Mouse (Mus musculus): ENCODE results near the gene Dusp8. TPM values are rescaled to one million over a fixed set of nuclear protein-coding genes. Genes with fewer than 3 reads are reported as not detected.

Gene Dusp8
- polyA plus RNA-seq, 1 experiment from 2014 or later, result 0.48 TPM

DNA sequence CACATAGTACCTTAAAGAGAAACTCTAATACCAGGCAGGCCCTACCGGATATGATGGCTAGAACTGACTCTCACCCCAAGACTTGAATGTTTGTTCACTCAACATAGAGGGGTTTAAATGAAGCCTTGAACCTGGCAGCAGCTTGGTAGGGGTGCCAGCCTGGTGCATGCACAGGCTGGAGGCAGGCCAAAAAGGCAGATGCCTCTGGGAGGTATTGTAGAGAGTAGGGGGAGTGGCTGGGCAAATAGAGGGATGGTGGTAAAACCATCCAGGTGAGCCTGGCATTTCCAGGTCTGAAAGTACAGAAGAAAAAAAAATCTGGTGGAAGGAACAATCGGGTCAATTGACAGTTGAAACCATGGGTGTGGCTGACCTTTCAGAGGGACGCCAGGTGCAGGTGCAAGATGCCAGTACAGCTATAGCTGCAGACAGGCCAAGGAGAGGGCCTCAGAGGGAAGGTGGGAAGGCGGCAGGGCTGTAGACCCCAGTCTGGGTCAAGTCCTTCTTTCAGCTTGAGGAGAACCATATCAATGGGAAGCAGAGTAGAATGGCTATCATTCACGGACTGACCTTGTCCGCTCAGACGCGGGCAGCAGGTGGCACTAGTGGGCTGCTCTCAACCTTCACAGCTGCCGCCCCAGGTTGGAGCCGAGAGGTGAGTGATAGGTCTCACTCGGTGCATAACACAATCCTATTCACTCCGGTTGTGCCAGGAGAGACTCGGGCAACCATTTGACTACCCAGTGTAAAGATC lies 25.0 kb downstream of the Dusp8 start:
- Histone ChIP-seq H3K27me3 (ENCODE audit: control insufficient read depth, insufficient read depth, low read length) (no peaks in the 10 kb centered on the region), H3K4me2 (ENCODE audit: low read depth, severe bottlenecking) (no peak overlapping the region), H3K9ac (ENCODE audit: low read length) (no peak overlapping the region), H3K27ac (replicated peaks; ENCODE audit: low read depth, low read length) (no peak overlapping the region), H3K4me1 (ENCODE audit: control insufficient read depth, insufficient read depth, low read length) (no peaks in the 10 kb centered on the region), H3K36me3 (ENCODE audit: control insufficient read depth, insufficient read depth, low read length) (no peaks in the 10 kb centered on the region), H3K4me3 (ENCODE audit: low read depth, low read length) (no peak overlapping the region), H3K9me3 (ENCODE audit: control insufficient read depth, low read length) (no peaks in the 10 kb centered on the region)
- DNase-seq (ENCODE audit: low spot score), result peak; percentile 79
- WGBS, result 16% methylated on average over 13 of the region's 13 CpGs
- ATAC-seq (ENCODE audit: insufficient number of reproducible peaks, low FRiP score, low TSS enrichment, low read depth), result no peak

- H3K27ac ChIP-seq (replicated peaks; ENCODE audit: low read depth, low read length), result no peak overlapping the region
- DNase-seq (ENCODE audit: low spot score), result no peak
- no peaks in the 10 kb centered on the region for H3K36me3 ChIP-seq (ENCODE audit: control insufficient read depth, insufficient read depth, low read length)
- no peak overlapping the region for H3K4me3 ChIP-seq (ENCODE audit: low read depth, low read length)
- no peaks in the 10 kb centered on the region for H3K9me3 ChIP-seq (ENCODE audit: control insufficient read depth, low read length)
- H3K9ac ChIP-seq (ENCODE audit: low read length), result no peak overlapping the region
- 70% methylated on average over 4 of the region's 4 CpGs for WGBS
- no peak for ATAC-seq (ENCODE audit: insufficient number of reproducible peaks, low FRiP score, low TSS enrichment, low read depth)
- no peak overlapping the region for H3K4me2 ChIP-seq (ENCODE audit: low read depth, severe bottlenecking)
- H3K4me1 ChIP-seq (ENCODE audit: control insufficient read depth, insufficient read depth, low read length), result no peaks in the 10 kb centered on the region
- H3K27me3 ChIP-seq (ENCODE audit: control insufficient read depth, insufficient read depth, low read length), result no peaks in the 10 kb centered on the region
Observed at GRCm38 (mm10) chr7:142068429-142068828, 27.2 kb downstream of the Dusp8 start.

GRCm38 (mm10) chr7:142060931-142061565 lies 34.6 kb downstream of the Dusp8 start, which contains the start of gene Mob2:
TSS of gene Mob2 (minus strand) at chr7:142061065.
- ATAC-seq (ENCODE audit: insufficient number of reproducible peaks, low FRiP score, low TSS enrichment, low read depth) (peak; percentile 94), DNase-seq (ENCODE audit: low spot score) (peak; percentile 93)
- Histone ChIP-seq H3K9me3 (ENCODE audit: control insufficient read depth, low read length) (no peaks in the 10 kb centered on the region), H3K9ac (ENCODE audit: low read length) (peak within 1 kb of the TSS; percentile 91), H3K36me3 (ENCODE audit: control insufficient read depth, insufficient read depth, low read length) (no peaks in the 10 kb centered on the region), H3K27ac (replicated peaks; ENCODE audit: low read depth, low read length) (no peak within 1 kb of the TSS), H3K4me3 (ENCODE audit: low read depth, low read length) (peak within 1 kb of the TSS; percentile 76), H3K4me2 (ENCODE audit: low read depth, severe bottlenecking) (peak within 1 kb of the TSS; percentile 87), H3K4me1 (ENCODE audit: control insufficient read depth, insufficient read depth, low read length) (peaks cover 7% of the 10 kb centered on the region; the same call in 1 of the 2 replicates), H3K27me3 (ENCODE audit: control insufficient read depth, insufficient read depth, low read length) (no peaks in the 10 kb centered on the region)
- WGBS, result under 1% methylated on average over 46 of the region's 49 CpGs

- under 1% methylated on average over 53 of the region's 66 CpGs for WGBS
- Histone ChIP-seq H3K9me3 (ENCODE audit: control insufficient read depth, low read length) (no peaks in the 10 kb centered on the region), H3K27ac (replicated peaks; ENCODE audit: low read depth, low read length) (no peak overlapping the region), H3K4me1 (ENCODE audit: control insufficient read depth, insufficient read depth, low read length) (peaks cover 7% of the 10 kb centered on the region; the same call in 1 of the 2 replicates), H3K27me3 (ENCODE audit: control insufficient read depth, insufficient read depth, low read length) (no peaks in the 10 kb centered on the region), H3K9ac (ENCODE audit: low read length) (peak overlapping the region; percentile 91), H3K36me3 (ENCODE audit: control insufficient read depth, insufficient read depth, low read length) (no peaks in the 10 kb centered on the region), H3K4me2 (ENCODE audit: low read depth, severe bottlenecking) (peak overlapping the region; percentile 87), H3K4me3 (ENCODE audit: low read depth, low read length) (peak overlapping the region; percentile 76)
- ATAC-seq (ENCODE audit: insufficient number of reproducible peaks, low FRiP score, low TSS enrichment, low read depth) (no peak), DNase-seq (ENCODE audit: low spot score) (peak; percentile 34)
Observed at GRCm38 (mm10) chr7:142060185-142060930, 35.3 kb downstream of the Dusp8 start.

DNA sequence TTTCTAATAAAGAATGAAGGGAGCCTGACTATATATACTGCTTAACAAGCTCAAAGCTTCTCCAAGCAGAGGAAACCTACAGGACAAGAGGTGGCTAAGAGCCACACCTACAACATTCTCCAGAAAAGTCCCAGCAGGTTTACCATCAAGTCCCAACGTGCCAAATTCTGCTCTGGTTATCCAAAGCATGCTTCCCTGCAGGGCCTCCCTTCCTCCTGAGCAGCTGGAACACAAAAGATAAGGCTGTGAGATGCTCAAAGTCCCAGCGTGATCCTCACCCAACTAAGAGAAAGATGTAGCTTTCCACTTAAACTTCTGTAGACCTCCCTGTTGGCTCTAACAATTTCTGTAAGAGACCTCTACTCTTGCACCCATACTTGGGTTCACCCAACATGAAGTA lies 36.6 kb downstream of the Dusp8 start:
- Histone ChIP-seq H3K4me3 (ENCODE audit: low read depth, low read length) (no peak overlapping the region), H3K9me3 (ENCODE audit: control insufficient read depth, low read length) (no peaks in the 10 kb centered on the region), H3K36me3 (ENCODE audit: control insufficient read depth, insufficient read depth, low read length) (no peaks in the 10 kb centered on the region), H3K27me3 (ENCODE audit: control insufficient read depth, insufficient read depth, low read length) (no peaks in the 10 kb centered on the region), H3K4me1 (ENCODE audit: control insufficient read depth, insufficient read depth, low read length) (peaks cover 7% of the 10 kb centered on the region; the same call in 1 of the 2 replicates), H3K4me2 (ENCODE audit: low read depth, severe bottlenecking) (no peak overlapping the region), H3K9ac (ENCODE audit: low read length) (no peak overlapping the region), H3K27ac (replicated peaks; ENCODE audit: low read depth, low read length) (no peak overlapping the region)
- no peak for ATAC-seq (ENCODE audit: insufficient number of reproducible peaks, low FRiP score, low TSS enrichment, low read depth)
- WGBS, result 76% methylated on average over 2 of the region's 2 CpGs
- DNase-seq (ENCODE audit: low spot score), result no peak

- H3K9ac ChIP-seq (ENCODE audit: low read length), result no peak overlapping the region
- WGBS, result 100% methylated on average over 1 of the region's 1 CpGs
- no peaks in the 10 kb centered on the region for H3K36me3 ChIP-seq (ENCODE audit: control insufficient read depth, insufficient read depth, low read length)
- no peak overlapping the region for H3K27ac ChIP-seq (replicated peaks; ENCODE audit: low read depth, low read length)
- no peaks in the 10 kb centered on the region for H3K27me3 ChIP-seq (ENCODE audit: control insufficient read depth, insufficient read depth, low read length)
- H3K9me3 ChIP-seq (ENCODE audit: control insufficient read depth, low read length), result no peaks in the 10 kb centered on the region
- ATAC-seq (ENCODE audit: insufficient number of reproducible peaks, low FRiP score, low TSS enrichment, low read depth) (no peak), DNase-seq (ENCODE audit: low spot score) (no peak)
- H3K4me3 ChIP-seq (ENCODE audit: low read depth, low read length), result no peak overlapping the region
- H3K4me2 ChIP-seq (ENCODE audit: low read depth, severe bottlenecking), result no peak overlapping the region
- peaks cover 7% of the 10 kb centered on the region; the same call in 1 of the 2 replicates for H3K4me1 ChIP-seq (ENCODE audit: control insufficient read depth, insufficient read depth, low read length)
Observed at GRCm38 (mm10) chr7:142057121-142057520, 38.5 kb downstream of the Dusp8 start.

- Histone ChIP-seq H3K4me1 (ENCODE audit: control insufficient read depth, insufficient read depth, low read length) (peaks cover 7% of the 10 kb centered on the region; the same call in 1 of the 2 replicates), H3K9me3 (ENCODE audit: control insufficient read depth, low read length) (no peaks in the 10 kb centered on the region), H3K36me3 (ENCODE audit: control insufficient read depth, insufficient read depth, low read length) (no peaks in the 10 kb centered on the region), H3K4me2 (ENCODE audit: low read depth, severe bottlenecking) (no peak overlapping the region), H3K4me3 (ENCODE audit: low read depth, low read length) (no peak overlapping the region), H3K27ac (replicated peaks; ENCODE audit: low read depth, low read length) (no peak overlapping the region), H3K27me3 (ENCODE audit: control insufficient read depth, insufficient read depth, low read length) (no peaks in the 10 kb centered on the region), H3K9ac (ENCODE audit: low read length) (no peak overlapping the region)
- ATAC-seq (ENCODE audit: insufficient number of reproducible peaks, low FRiP score, low TSS enrichment, low read depth) (no peak), DNase-seq (ENCODE audit: low spot score) (no peak)
- 88% methylated on average over 1 of the region's 1 CpGs for WGBS
Observed at GRCm38 (mm10) chr7:142056601-142057061, 39.0 kb downstream of the Dusp8 start.

DNA sequence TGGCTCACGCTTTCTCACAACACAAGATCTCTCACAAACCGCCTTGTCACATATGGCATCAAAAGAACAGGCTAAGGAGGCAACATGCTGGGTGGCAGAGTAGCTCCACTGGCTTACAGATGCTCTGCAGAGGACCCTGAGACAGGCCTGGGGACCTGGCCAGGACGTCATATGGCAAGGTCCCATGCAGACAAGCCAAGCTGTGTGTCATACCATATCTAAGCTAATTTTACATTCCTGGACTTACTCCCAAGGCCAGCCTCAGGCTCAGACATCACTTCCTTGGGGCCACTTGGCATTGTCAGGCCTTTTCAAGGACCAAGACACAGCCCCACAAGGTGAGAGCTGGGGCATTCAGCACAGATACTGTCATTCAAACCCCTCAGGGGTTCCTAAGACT lies 40.2 kb downstream of the Dusp8 start:
- H3K36me3 ChIP-seq (ENCODE audit: control insufficient read depth, insufficient read depth, low read length), result no peaks in the 10 kb centered on the region
- DNase-seq (ENCODE audit: low spot score) (no peak), ATAC-seq (ENCODE audit: insufficient number of reproducible peaks, low FRiP score, low TSS enrichment, low read depth) (no peak)
- H3K4me1 ChIP-seq (ENCODE audit: control insufficient read depth, insufficient read depth, low read length), result peaks cover 7% of the 10 kb centered on the region; the same call in 1 of the 2 replicates
- 83% methylated on average over 3 of the region's 3 CpGs for WGBS
- no peaks in the 10 kb centered on the region for H3K9me3 ChIP-seq (ENCODE audit: control insufficient read depth, low read length)
- no peak overlapping the region for H3K4me2 ChIP-seq (ENCODE audit: low read depth, severe bottlenecking)
- H3K4me3 ChIP-seq (ENCODE audit: low read depth, low read length), result no peak overlapping the region
- no peak overlapping the region for H3K9ac ChIP-seq (ENCODE audit: low read length)
- H3K27me3 ChIP-seq (ENCODE audit: control insufficient read depth, insufficient read depth, low read length), result no peaks in the 10 kb centered on the region
- no peak overlapping the region for H3K27ac ChIP-seq (replicated peaks; ENCODE audit: low read depth, low read length)

Data from limb, embryonic 11.5 days (tissue).